In the genomic region with DNA sequence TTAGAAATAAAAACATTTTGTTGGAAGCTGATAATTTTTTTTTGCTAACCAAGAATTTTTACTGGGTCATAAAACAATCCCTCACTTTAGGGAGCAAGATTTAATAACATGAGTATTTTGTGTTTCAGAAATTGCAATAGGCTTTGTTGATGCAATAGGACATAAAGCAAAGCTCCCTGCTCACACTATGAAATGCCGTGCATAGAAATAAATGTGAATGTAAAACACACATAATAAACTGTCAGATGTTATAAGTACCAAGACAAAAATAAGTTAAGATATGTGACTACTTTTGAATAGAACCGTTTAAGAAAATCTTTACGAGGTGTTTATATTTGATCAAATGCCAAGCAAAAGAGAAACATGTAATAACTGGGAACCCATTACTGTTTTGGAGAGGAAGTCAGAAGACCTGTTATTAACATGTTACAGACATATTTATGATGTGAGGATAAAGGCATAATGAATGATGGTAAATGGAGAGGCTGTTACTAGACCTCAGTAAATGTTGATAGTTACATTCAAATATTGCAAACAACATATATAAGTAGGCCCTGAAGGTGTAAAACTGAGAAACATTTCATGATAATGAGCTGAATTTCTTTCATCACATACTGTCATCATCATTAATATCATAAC, we compare ENCODE assay signal across 30 mouse cellular contexts.
"Had no signal": no experiment of that assay in that cellular context is flagged by ENCODE, and none has a peak within 500 bp of the region (broad histone marks: within the 10 kb centered on the region; RNA-seq: fewer than 3 reads in every experiment).

No protein-coding gene starts in this region.

- ATAC-seq: liver, embryonic 12.5 days; liver, postnatal 0 days; lung, postnatal 0 days; midbrain, embryonic 13.5 days; midbrain, embryonic 15.5 days; midbrain, embryonic 16.5 days had no signal

- H3K4me3 ChIP-seq: left cerebral cortex, adult 2 months; limb, embryonic 12.5 days; limb, embryonic 15.5 days; liver, embryonic 12.5 days; liver, embryonic 13.5 days; liver, embryonic 15.5 days; lung, embryonic 15.5 days; megakaryocyte, embryonic 14.5 days; midbrain, embryonic 10.5 days; midbrain, embryonic 12.5 days; midbrain, embryonic 13.5 days; midbrain, embryonic 15.5 days; myocyte; neural tube, embryonic 12.5 days had no signal

- H3K9ac ChIP-seq: limb, embryonic 12.5 days; limb, embryonic 15.5 days; liver, embryonic 12.5 days; liver, embryonic 13.5 days; liver, embryonic 14.5 days; liver, embryonic 15.5 days; liver, postnatal 0 days; lung, embryonic 15.5 days; midbrain, embryonic 12.5 days; midbrain, embryonic 13.5 days; midbrain, embryonic 15.5 days; neural tube, embryonic 12.5 days had no signal

- H3K9me3 ChIP-seq: limb, embryonic 15.5 days; liver, embryonic 12.5 days; liver, embryonic 13.5 days; liver, embryonic 15.5 days; lung, embryonic 15.5 days; megakaryocyte, embryonic 14.5 days; midbrain, embryonic 10.5 days; midbrain, embryonic 12.5 days; midbrain, embryonic 13.5 days; midbrain, embryonic 15.5 days; neural tube, embryonic 12.5 days had no signal

- H3K27me3 ChIP-seq: limb, embryonic 12.5 days; limb, embryonic 15.5 days; liver, embryonic 12.5 days; liver, embryonic 13.5 days; liver, embryonic 15.5 days; lung, embryonic 15.5 days; megakaryocyte, embryonic 14.5 days; midbrain, embryonic 12.5 days; midbrain, embryonic 13.5 days; midbrain, embryonic 15.5 days; neural tube, embryonic 12.5 days had no signal

- H3K4me1 ChIP-seq: limb, embryonic 12.5 days; limb, embryonic 15.5 days; liver, embryonic 12.5 days; liver, embryonic 13.5 days; liver, embryonic 15.5 days; lung, embryonic 15.5 days; megakaryocyte, embryonic 14.5 days; midbrain, embryonic 10.5 days; midbrain, embryonic 12.5 days; midbrain, embryonic 13.5 days; midbrain, embryonic 15.5 days; neural tube, embryonic 12.5 days had no signal

- H3K27ac ChIP-seq: left cerebral cortex, adult 2 months; limb, embryonic 12.5 days; limb, embryonic 15.5 days; liver, embryonic 12.5 days; liver, embryonic 13.5 days; liver, embryonic 14.5 days; liver, embryonic 15.5 days; lung, embryonic 15.5 days; macrophage; midbrain, embryonic 10.5 days; midbrain, embryonic 12.5 days; midbrain, embryonic 13.5 days; midbrain, embryonic 15.5 days; neural tube, embryonic 12.5 days had no signal

- H3K4me2 ChIP-seq: limb, embryonic 12.5 days; limb, embryonic 15.5 days; liver, embryonic 11.5 days; liver, embryonic 12.5 days; liver, embryonic 13.5 days; liver, embryonic 15.5 days; lung, embryonic 15.5 days; midbrain, embryonic 11.5 days; midbrain, embryonic 12.5 days; midbrain, embryonic 13.5 days; midbrain, embryonic 15.5 days; neural tube, embryonic 12.5 days had no signal

- H3K36me3 ChIP-seq: limb, embryonic 12.5 days; limb, embryonic 15.5 days; liver, embryonic 12.5 days; liver, embryonic 13.5 days; liver, embryonic 15.5 days; lung, embryonic 15.5 days; midbrain, embryonic 10.5 days; midbrain, embryonic 12.5 days; midbrain, embryonic 13.5 days; midbrain, embryonic 15.5 days; neural tube, embryonic 12.5 days had no signal

- DNase-seq: layer of hippocampus, postnatal 36 days; left cerebral cortex, postnatal 4 days; liver; liver, embryonic 13.5 days; liver, postnatal 0 days; lung, adult 18-20 months; lung, adult 2 months; lung, postnatal 14 days; lung, postnatal 36 days; lung, postnatal 4 days; midbrain, embryonic 14.5 days had no signal
